Mouse (Mus musculus) thymus, adult 18-20 months (tissue): Measurements from ENCODE around the gene Kcnj8.
A peak's percentile ranks its signal among the peaks of the same experiment; 100 is the strongest.
"Not testable (repeated sequence)": the region's sequence is repeated elsewhere in the genome, so short reads cannot be mapped to it uniquely, and the experiment has no call there.

ENCODE experiments used
- DNase-seq, 2 experiments: peaks; one replicate each; pipeline ENCODE4 v3.0.0; 2022; ENCODE audit warnings: mixed read lengths in 2 of 2

Kcnj8 gene

GRCm38 (mm10) chr6:142548377-142548776, 23.0 kb downstream of the Kcnj8 start:
- DNase-seq, result no peak

- no peak for DNase-seq
Measured at GRCm38 (mm10) chr6:142545132-142545531, 26.3 kb downstream of the Kcnj8 start.

- DNase-seq, result no peak
Measured at GRCm38 (mm10) chr6:142543648-142544047, 27.8 kb downstream of the Kcnj8 start.

- no peak for DNase-seq
Measured at GRCm38 (mm10) chr6:142542800-142543175, 28.6 kb downstream of the Kcnj8 start.

DNA sequence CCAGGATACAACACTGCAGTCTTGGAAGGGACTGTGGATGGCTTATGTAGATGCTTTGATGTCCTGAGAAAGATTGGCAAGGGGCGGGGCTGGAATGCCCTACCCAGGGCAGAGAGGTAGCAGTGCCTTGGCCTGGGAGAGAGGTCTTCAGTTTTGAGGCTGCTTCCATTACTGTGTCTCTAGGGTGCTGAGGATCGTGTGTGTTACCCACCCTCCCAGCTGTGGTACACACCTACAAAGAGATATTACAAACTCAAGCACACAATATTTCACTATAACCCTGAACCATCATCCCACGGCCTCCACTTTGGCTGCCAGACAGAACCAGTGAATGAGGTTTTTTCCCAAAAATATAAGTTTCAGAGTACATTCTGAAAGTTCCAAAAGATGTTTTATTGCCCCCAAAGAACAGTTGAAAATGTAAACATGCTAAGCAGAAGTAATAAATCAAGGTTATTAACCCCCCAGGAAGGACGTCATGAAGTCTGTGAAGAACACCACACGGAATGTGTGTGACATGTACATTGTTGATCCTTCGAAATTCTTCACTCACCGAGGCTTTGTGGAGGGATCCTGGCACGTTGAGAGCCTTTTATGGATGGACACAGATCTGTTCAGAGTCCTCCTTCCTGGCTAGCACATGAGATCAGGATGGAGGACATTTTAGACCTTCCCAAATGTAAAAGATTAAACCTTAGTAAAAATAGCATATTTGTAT, 29.2 kb downstream of the Kcnj8 start:
- no peak for DNase-seq

DNA sequence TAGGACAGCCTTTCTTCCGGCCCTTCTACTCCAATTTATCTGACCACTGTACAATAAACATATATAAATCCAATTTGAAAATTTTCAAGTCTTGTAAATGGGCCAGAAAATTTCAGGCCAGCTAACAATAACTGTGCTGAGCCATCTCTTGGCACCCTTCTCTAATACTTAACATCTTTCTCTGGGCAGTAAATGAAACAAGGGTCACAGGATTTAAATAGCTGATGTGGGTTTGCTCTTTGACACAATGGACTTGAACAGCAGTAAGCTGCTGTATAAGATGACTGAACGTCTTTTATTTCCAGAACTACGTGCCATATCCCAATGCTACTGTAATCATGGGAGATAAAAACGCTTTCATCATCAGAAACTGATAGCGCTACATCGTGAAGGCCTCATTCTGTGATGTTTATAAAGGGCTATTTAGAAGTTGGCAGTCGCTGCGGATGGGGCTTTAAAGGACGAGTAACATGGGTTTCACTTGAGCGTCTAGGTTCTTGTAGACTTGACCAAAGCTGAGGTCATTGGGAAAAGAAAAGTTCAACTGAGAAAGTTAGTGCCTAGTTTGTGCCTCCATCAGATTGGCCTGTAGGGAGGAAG, 30.8 kb downstream of the Kcnj8 start:
- DNase-seq, result no peak

- DNase-seq, result no peak
Measured at GRCm38 (mm10) chr6:142540131-142540530, 31.3 kb downstream of the Kcnj8 start.

- DNase-seq, result peak; percentile 58 to 66
Measured at GRCm38 (mm10) chr6:142538503-142538902, 32.9 kb downstream of the Kcnj8 start.

GRCm38 (mm10) chr6:142533412-142533811, 38.0 kb downstream of the Kcnj8 start:
- DNase-seq, result no peak

DNA sequence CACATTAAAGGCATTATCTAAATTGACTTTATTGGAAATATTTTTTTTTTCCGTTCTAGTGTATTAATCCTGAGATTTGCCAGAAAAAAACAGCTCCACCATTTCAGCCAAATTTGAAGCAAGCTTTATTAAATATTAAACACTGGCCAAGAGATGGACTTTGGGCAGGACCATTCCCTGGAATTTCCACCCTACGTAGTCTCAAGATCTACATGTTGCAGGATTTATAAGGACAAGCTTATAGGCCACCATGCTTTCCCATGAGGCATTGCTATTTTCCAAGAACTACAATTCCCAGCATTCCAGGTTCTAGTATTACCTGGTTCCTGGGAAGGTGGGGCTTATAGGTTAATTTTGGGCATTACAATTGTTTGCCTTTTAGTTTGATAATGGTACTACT, 38.7 kb downstream of the Kcnj8 start:
- no peak for DNase-seq

DNA sequence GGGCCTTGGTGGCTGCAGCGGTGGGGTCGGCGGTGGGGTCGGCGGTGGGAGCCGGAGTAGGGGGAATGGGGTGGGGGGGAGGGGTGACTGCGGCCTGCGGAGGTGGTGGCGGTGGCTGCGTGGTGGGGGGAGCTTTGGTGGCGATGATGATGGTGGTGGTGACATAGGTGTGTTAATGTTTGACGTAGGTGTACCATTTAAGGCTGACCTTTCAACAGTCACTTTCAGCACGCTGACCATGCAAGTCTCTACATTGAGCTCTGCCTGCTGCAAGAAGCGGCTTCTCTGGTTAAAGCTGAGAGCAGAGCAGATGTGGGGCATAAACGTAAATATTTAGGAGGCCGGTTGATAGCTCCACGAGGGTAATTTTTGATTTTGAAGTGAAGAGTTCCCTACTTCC, 39.3 kb downstream of the Kcnj8 start:
- DNase-seq, result no peak

- DNase-seq, result no peak
Measured at GRCm38 (mm10) chr6:142530378-142530777, 41.0 kb downstream of the Kcnj8 start.

- DNase-seq, result no peak
Measured at GRCm38 (mm10) chr6:142529680-142530079, 41.7 kb downstream of the Kcnj8 start.

DNA sequence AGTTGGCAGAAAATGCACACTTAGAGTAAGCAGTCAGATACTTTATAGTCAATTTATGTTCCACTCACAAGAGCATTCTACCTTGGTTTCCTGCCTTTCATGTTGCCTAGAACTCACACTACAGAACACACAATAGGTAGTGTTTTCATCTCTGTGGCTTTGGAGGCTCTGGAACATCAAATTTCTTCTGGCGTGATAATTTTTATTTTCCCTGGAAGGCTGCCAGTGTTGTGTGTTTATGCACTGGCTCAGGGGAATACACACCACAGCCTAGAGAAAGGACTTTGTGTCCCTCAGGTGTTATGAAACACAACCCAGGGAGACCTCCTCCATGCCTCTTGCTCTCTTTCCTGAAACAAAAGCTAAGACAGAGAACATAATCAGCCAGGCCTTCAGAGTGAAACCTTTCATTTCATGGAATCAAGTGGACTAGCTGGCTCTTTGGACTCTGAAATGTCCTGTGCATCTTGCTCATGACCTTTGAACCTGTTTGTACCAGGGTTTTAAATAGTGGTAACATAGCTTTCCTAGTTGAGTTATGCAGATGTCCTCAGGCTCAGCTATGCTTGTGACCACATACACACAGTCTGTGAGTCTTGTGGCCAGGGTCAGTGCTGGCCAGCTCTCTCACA, 43.4 kb downstream of the Kcnj8 start:
- no peak for DNase-seq

GRCm38 (mm10) chr6:142524635-142525308, 46.6 kb downstream of the Kcnj8 start:
- peak; percentile 30 to 46 for DNase-seq

- no peak for DNase-seq
Measured at GRCm38 (mm10) chr6:142521591-142522110, 49.8 kb downstream of the Kcnj8 start.

- DNase-seq, result no peak
Measured at GRCm38 (mm10) chr6:142519110-142519509, 52.3 kb downstream of the Kcnj8 start.

GRCm38 (mm10) chr6:142515379-142515778, 56.0 kb downstream of the Kcnj8 start:
- not testable (repeated sequence) for DNase-seq

DNA sequence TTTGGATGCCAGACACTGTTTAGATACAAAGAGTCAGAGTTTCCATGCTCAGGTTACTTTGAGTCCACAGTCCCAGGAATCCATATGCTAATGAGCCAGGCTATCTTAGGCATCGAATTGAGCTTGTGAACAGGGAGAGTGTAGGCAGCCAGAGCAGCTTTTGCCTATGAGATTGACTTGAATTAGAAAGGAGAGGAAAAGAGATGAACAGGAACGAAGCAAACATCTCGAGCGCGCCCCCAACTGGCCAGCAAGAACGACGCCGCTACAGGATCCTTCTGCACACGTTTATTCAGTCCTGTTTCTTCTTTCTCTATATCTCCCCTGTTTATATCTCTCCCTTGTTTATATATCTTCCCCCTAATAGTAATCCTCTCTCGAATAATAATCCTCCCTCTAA, 56.5 kb downstream of the Kcnj8 start:
- peak; percentile 23 to 26 for DNase-seq
